Mouse (Mus musculus) C2C12 (cell line): ENCODE results near the gene Gm28042. TPM values are rescaled to one million over a fixed set of nuclear protein-coding genes. Genes with fewer than 3 reads are reported as not detected.

ENCODE experiments used
- H3K27me3 ChIP-seq: one replicate; pipeline ENCODE4 v1.6.1; 2011; ENCODE audit not compliant: control insufficient read depth, insufficient read depth, insufficient read length
- H3K36me3 ChIP-seq: one replicate; pipeline ENCODE4 v1.6.1; 2011; ENCODE audit not compliant: control insufficient read depth, insufficient read depth
- H3K4me3 ChIP-seq: one replicate; pipeline ENCODE4 v1.5.1; 2011; ENCODE audit warnings: mild to moderate bottlenecking, control low read depth; ENCODE audit not compliant: poor library complexity, insufficient read depth, severe bottlenecking
- H3K79me2 ChIP-seq: one replicate; pipeline ENCODE4 v1.6.1; 2011; ENCODE audit not compliant: control insufficient read depth, insufficient read depth
- H3K79me3 ChIP-seq: one replicate; pipeline ENCODE4 v1.6.1; 2011; ENCODE audit warnings: low read depth, control low read depth
- H3ac ChIP-seq: one replicate; pipeline ENCODE3; 2011; ENCODE audit warnings: low read depth; ENCODE audit not compliant: control insufficient read depth, insufficient read length
- CEBPB ChIP-seq: IDR thresholded peaks from one replicate; pipeline ENCODE4 v1.6.1; 2011; ENCODE audit warnings: low read depth, mild to moderate bottlenecking, control low read depth, moderate library complexity
- CTCF ChIP-seq: IDR thresholded peaks from one replicate; pipeline ENCODE4 v1.5.1; 2011; ENCODE audit not compliant: control insufficient read depth, insufficient read depth, insufficient read length
- FOSL1 ChIP-seq: IDR thresholded peaks from one replicate; pipeline ENCODE4 v1.8.0; 2011; ENCODE audit warnings: mild to moderate bottlenecking, low read length; ENCODE audit not compliant: poor library complexity, insufficient read depth, severe bottlenecking
- MAX ChIP-seq: IDR thresholded peaks from one replicate; pipeline ENCODE4 v1.6.1; 2011; ENCODE audit warnings: mild to moderate bottlenecking, control low read depth
- MYOD1 ChIP-seq: IDR thresholded peaks from one replicate; pipeline ENCODE4 v1.6.1; 2011; ENCODE audit warnings: low read depth; ENCODE audit not compliant: control insufficient read depth, insufficient read length
- MYOG ChIP-seq: IDR thresholded peaks from one replicate; pipeline ENCODE4 v1.6.1; 2011; ENCODE audit not compliant: control insufficient read depth, insufficient read length; ENCODE audit errors: extremely low read depth
- USF1 ChIP-seq: IDR thresholded peaks from one replicate; pipeline ENCODE4 v1.6.1; 2011; ENCODE audit warnings: low read depth, mild to moderate bottlenecking, control low read depth, moderate library complexity
- polyA plus RNA-seq: library from polyadenylated mRNA; unstranded; fragments of >200 nt; fragmentation: generic; extraction: Trizol; gene quantifications from one replicate; pipeline ENCODE4 v1.2.1, GENCODE M21; 2012; ENCODE audit warnings: missing spikeins

The Gm28042 gene
- polyA plus RNA-seq, 1 experiment: 0.73 TPM

DNA sequence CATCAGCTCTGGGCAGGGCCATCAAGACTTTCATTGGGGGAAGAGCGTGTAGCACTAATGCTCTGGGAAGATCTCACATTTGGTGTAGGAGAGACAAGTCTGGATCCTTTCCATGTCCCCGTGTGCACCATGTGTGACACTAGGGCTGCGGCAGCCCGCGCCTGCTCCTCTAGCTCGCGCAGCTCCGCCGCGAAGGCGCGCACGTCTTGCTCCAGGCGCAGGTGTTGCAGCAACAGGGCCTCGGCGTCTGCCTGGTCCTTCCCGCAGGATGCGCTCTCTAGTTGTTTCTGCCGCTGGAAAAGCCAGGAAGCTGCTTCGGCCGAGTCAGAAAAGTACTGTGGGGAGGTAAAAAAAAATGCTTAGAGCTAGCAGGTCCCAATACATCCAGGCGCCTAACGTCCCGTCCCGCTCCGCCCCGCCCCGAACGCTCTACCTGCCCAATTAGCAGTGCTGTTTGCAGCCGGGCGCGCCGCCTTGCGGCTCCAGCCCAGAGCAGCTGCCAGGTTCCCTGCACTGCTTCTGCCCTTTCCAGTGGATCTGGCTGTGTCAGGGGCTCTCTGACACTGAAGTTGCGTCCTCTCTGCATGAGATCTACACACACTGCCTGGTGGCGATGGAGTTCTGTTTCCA lies 48.9 kb downstream of the Gm28042 start:
- Histone ChIP-seq H3ac (no peak overlapping the region), H3K79me3 (no peaks in the 10 kb centered on the region), H3K4me3 (no peak overlapping the region), H3K79me2 (no peaks in the 10 kb centered on the region), H3K36me3 (no peaks in the 10 kb centered on the region), H3K27me3 (peaks cover 42% of the 10 kb centered on the region)
- TF ChIP-seq MYOD1 (no peak), MYOG (no peak), USF1 (no peak), MAX (no peak), CEBPB (no peak), CTCF (no peak)

DNA sequence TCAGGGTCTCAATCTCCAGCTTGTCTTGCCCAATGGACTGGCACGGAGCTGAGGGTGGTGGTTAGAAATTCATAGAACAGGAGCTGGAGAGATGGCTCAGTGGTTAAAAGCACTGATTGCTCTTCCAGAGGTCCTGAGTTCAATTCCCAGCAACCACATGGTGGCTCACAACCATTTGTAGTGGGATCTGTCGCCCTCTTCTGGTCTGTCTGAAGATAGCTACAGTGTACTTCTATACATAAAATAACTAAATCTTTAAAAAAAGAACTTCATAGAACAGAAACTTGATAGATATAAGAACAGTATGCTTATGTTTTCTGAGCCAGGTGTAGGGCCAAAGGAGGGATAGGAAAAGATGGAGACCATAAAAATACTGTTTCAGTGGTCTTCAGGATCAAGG lies 55.1 kb downstream of the Gm28042 start:
- Histone ChIP-seq H3ac (no peak overlapping the region), H3K79me3 (no peaks in the 10 kb centered on the region), H3K79me2 (no peaks in the 10 kb centered on the region), H3K27me3 (peaks cover 3% of the 10 kb centered on the region), H3K4me3 (no peak overlapping the region), H3K36me3 (no peaks in the 10 kb centered on the region)
- TF ChIP-seq MAX: no peak
- TF ChIP-seq MYOD1: no peak
- no peak for TF ChIP-seq CEBPB
- TF ChIP-seq USF1: no peak
- no peak for TF ChIP-seq MYOG
- no peak for TF ChIP-seq FOSL1
- TF ChIP-seq CTCF: no peak

DNA sequence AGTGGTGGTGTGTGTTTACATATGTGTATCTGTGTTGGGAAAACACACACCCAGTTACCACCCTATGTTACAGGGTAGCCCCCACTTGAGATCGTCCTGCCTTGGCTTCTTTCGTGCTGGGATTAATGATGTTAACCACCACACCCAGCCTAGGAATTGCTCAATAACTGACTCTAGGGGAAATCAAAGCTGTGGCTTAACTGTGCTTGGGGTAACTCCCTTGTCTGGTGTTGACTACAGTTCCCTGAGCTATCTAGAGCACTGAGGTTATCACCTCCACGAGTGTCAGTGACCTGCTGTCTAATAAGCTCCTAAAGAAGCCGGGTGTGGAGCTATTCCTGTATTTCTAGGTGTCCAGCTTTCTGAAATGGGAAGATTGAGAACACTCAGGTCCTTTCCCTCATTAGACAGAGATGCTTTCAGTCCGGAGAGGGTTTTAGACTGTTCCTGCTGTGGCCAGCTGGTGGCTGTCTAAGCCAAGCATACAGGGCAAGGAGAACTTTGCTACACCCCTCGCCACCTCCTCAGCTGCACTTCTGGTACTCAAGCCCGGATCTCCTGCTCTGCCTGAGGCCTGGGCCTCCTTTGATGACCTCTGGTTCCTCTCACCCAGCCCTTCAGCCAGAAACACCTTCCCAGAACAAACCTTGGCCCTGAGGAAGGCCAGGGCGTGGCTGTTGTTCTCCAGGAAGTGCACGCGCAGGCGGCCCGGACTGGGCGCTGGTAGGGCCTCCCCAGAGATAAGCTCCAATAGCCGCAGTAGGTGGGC lies 57.5 kb downstream of the Gm28042 start:
- no peak for TF ChIP-seq MAX
- TF ChIP-seq CTCF: peak; percentile 66
- Histone ChIP-seq H3ac (no peak overlapping the region), H3K27me3 (no peaks in the 10 kb centered on the region)

DNA sequence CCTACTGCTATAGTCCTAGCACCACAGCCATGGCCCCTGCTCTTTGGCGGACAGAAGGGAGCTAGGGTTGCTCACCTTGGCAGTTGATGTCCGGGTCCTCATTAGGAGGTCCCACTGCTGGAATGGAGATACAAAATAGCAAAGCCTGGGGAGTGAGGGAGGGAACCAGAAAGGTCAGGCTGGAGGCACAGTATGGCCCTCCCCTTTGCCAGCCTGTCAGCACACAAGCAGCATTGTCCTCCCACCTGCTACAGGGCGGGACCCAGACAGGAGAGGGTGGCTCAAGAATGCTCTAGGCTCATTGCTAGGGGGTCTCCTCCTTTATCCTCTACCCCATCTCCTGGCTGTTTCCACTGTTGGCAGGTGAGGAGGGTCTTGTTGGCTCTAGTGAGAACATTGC lies 58.7 kb downstream of the Gm28042 start:
- TF ChIP-seq MAX (no peak), CEBPB (no peak), MYOG (no peak), CTCF (no peak), FOSL1 (no peak), USF1 (no peak), MYOD1 (no peak)

More for the DNA sequence above, 57.5 kb downstream of the Gm28042 start:
- no peaks in the 10 kb centered on the region for H3K79me3 ChIP-seq
- no peak overlapping the region for H3K4me3 ChIP-seq
- H3K79me2 ChIP-seq: no peaks in the 10 kb centered on the region
- H3K36me3 ChIP-seq: peaks cover 6% of the 10 kb centered on the region

DNA sequence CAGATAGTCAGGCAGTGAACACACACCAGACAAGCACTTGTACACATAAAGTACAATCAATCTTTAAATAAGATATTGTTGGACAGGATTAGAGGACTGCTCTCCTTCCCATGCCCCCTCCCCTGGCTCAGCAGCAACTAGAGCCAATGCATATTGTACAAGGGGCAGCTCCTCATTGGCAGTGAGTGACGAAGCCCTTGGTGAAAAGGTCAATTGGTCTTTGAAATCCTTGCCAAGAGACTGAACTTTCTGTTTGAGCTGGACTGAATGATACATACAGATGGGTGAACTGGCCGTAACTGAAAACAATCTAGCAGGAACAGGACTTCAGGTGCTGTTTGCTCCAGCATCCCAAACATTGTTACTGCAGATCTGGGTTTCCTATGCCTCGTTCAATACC lies 60.1 kb downstream of the Gm28042 start:
- TF ChIP-seq MYOD1 (no peak), FOSL1 (no peak), CTCF (no peak), USF1 (no peak), CEBPB (no peak), MAX (no peak), MYOG (no peak)
- H3K4me3 ChIP-seq: no peak overlapping the region
- H3ac ChIP-seq: no peak overlapping the region

More for the DNA sequence above, 58.7 kb downstream of the Gm28042 start:
- no peaks in the 10 kb centered on the region for H3K27me3 ChIP-seq
- no peaks in the 10 kb centered on the region for H3K79me2 ChIP-seq
- H3K36me3 ChIP-seq: peaks cover 17% of the 10 kb centered on the region
- no peak overlapping the region for H3ac ChIP-seq
- H3K4me3 ChIP-seq: no peak overlapping the region
- H3K79me3 ChIP-seq: no peaks in the 10 kb centered on the region

DNA sequence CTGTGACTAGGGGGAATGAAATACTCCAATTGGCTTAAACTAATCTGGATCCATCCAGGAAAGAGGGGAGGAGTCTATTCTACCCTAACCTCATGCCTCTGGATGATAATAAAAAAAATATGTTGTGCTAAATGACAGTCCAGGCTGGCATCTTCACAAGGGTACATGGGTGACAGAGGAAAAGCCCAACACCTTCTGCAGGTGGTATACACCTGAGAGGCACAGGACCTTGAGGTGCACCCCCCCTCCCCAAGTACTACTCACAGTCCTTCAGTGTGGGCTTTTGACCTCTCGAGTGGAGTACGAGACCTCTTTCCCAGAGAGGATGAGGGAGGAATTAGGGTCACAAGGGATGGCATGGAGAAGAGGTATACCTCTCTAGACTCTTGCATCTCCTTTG lies 60.6 kb downstream of the Gm28042 start:
- Histone ChIP-seq H3ac (no peak overlapping the region), H3K79me2 (no peaks in the 10 kb centered on the region), H3K36me3 (peaks cover 36% of the 10 kb centered on the region), H3K79me3 (no peaks in the 10 kb centered on the region), H3K4me3 (no peak overlapping the region), H3K27me3 (no peaks in the 10 kb centered on the region)
- TF ChIP-seq CEBPB (no peak), MAX (no peak), MYOD1 (no peak), MYOG (no peak), CTCF (no peak), FOSL1 (no peak), USF1 (no peak)

More for the DNA sequence above, 60.1 kb downstream of the Gm28042 start:
- Histone ChIP-seq H3K79me3 (no peaks in the 10 kb centered on the region), H3K36me3 (peaks cover 31% of the 10 kb centered on the region), H3K27me3 (no peaks in the 10 kb centered on the region), H3K79me2 (no peaks in the 10 kb centered on the region)
